Mouse (Mus musculus): ENCODE measurements around the gene Dnase1. TPM values are rescaled to one million over a fixed set of nuclear protein-coding genes. Genes with fewer than 3 reads are reported as not detected.
"Not testable (repeated sequence)": the region's sequence is repeated elsewhere in the genome, so short reads cannot be mapped to it uniquely, and the experiment has no call there.

The Dnase1 gene
- total RNA-seq, 2 experiments from 2014 or later: 1.5 TPM; not detected in 1

- DNase-seq (ENCODE audit: low spot score in 2 of 2): no peak
Observed at GRCm38 (mm10) chr16:4044093-4044492, 7.4 kb downstream of the Dnase1 start.

DNA sequence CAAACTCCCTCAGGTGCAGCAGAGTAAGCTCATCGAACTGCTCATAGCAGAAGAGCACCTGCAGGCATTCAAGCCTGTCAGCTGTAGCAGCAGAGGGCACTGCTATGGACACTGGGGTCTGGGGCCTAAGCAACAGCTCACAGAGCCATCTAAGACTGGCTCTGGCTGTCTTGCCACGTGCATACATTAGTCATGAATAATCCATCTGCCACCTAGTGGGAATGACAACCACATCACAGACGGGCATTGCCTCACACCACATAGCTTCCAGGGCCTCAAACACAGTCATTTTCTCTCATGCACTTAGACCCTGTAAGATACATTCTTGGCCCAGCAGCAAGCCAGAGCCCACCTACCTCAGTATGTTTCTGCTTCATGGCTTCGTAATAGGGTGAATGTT, 8.8 kb downstream of the Dnase1 start:
- no peak for DNase-seq (ENCODE audit: low spot score in 2 of 2)

- DNase-seq (ENCODE audit: low spot score in 2 of 2): no peak
Observed at GRCm38 (mm10) chr16:4052601-4053000, 15.9 kb downstream of the Dnase1 start.

DNA sequence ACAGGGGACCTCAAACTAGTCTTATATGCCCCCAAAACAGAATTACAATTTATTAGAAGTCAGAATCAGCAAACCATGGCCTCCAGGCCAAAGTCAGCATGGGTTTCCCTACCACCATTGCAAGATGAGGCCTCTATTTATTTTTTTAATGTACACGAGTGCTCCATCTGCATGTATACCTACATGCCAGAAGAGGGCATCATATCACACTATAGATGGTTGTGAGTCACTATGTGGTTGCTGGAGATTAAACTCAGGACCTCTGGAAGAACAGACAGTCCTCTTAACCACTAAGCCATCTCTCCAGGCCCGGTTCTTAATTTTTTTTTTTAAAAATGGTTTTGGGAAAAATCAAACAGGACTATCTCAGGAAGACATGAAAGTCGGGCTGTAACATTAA, 17.1 kb downstream of the Dnase1 start:
- DNase-seq (ENCODE audit: low spot score in 2 of 2): no peak

DNA sequence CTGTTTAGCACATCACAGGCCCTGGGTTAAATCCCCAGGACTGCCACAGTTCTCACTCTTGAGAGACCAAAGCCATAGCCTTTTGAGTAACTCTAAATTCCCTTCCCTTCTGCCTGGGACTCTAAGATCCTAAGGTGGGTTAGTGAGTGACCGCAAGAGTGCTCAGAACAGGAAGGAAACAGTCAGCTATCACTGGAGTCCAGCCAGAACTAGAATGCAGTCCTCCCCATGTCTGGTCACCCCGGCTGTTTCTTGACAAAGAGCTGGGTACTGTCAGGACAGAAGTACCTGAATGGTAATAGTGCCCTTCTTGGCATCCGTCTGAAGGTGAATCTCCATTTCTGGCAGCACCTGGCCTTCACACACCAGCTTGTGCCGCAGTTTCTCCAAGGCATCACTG, 28.2 kb downstream of the Dnase1 start:
- no peak for DNase-seq (ENCODE audit: low spot score in 2 of 2)

GRCm38 (mm10) chr16:4068588-4068987, 31.8 kb downstream of the Dnase1 start:
- peak; percentile 41 to 57 for DNase-seq (ENCODE audit: low spot score in 2 of 2)

GRCm38 (mm10) chr16:4074297-4074696, 37.6 kb downstream of the Dnase1 start:
- no peak for DNase-seq (ENCODE audit: low spot score in 2 of 2)

GRCm38 (mm10) chr16:4074836-4075235, 38.1 kb downstream of the Dnase1 start:
- DNase-seq (ENCODE audit: low spot score in 2 of 2): no peak

DNA sequence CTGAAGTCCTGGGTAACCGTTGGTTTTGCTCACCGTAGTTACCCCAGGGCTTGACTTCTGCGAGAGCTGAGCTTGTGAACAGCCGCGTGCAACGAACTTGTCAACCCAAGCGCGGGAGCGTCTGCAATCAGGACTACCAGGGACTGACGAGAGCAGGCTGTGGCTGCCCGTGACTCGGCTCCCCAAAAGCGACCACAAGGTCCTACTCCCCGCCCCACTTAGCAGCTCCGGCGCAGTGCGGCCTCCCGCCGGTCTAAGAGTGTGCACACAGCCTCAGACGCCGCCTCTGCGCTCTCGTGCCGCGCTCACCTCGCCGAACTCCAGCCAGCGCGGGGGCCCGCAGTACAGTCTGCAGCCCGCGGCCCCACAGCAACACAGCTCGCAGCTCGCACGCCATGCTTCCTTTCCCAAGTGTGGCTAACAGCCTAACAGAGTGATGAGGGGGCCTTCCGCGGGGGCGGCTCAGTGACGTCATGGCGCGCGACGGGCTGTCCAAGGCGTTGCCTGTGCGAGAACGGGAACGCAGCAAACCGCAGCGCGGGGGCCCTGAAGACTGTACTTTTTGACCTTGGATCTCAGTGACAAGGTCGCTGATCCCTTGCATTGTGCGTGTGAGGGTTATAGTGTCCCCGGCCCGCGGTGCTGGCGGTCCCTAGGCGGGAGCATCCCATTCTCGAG, 40.8 kb downstream of the Dnase1 start, which contains the start of gene Trap1:
Trap1 (minus strand) TSS at position 444 of the 678 bp plus-strand sequence.
- DNase-seq (ENCODE audit: low spot score in 2 of 2): peak; percentile 96 to 98

- not testable (repeated sequence) for DNase-seq (ENCODE audit: low spot score in 2 of 2)
Observed at GRCm38 (mm10) chr16:4078302-4078701, 41.6 kb downstream of the Dnase1 start.

DNA sequence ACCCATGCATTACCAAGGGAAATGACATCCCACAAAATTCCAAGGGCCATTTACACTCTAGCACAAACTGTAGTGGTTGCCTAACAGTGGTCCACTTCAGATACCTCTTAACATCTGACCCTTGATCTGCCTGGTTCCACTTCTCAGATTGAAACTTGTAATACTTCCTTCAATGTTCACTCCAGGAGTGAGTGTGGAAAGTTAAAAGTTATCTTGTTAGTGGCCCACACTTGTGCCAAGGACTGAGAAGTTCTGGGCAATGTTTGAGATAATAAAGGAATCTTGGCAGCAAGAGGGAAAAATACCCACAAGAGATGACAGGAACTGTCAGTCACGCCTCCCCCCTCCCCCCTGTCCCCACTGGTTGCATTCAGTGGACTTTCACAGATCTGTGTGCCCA, 42.9 kb downstream of the Dnase1 start:
- no peak for DNase-seq (ENCODE audit: low spot score in 2 of 2)

DNA sequence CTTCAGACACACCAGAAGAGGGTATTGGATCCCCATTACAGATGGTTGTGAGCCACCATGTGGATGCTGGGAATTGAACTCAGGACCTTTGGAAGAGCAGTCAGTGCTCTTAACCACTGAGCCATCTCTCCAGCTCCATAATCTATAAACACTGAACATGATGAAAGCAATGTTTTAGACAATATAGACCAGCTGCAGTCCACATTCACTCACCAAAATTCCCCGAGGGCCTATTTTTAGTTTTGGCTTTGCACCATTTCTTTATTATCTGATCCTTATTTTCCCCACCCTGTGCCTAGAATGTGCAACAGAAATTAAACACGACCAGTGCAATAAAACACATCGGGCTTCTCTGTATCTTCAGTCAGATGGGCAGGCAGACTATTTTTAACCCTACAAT, 43.7 kb downstream of the Dnase1 start:
- not testable (repeated sequence) for DNase-seq (ENCODE audit: low spot score in 2 of 2)

GRCm38 (mm10) chr16:4085051-4085450, 48.3 kb downstream of the Dnase1 start:
- DNase-seq (ENCODE audit: low spot score in 2 of 2): no peak

DNA sequence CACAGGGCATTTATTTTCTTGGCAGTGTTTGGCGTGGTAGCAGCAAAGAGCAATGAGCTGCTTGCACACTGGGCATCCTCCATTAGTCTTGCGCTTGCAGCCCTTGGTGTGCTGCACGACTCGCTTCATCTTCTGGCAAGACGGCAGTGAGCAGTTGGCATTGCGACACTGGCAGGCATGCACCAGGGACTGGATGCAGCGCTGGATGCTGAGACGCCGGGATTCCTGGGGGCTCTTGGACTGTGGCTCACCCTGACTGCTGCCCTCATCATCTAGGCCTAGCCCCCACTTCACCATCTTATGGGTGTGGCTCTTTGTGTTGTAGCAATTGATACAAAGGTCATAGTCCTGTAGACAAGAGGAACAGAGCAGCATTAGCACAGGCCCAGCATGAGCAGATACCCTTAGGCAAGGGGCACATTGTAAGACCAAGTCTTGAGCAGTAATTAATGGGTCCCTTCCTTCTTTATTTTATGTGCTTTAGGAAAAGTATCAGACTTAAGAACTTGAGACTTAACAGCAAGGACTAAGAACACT, 49.2 kb downstream of the Dnase1 start:
- no peak for DNase-seq (ENCODE audit: low spot score in 2 of 2)

DNA sequence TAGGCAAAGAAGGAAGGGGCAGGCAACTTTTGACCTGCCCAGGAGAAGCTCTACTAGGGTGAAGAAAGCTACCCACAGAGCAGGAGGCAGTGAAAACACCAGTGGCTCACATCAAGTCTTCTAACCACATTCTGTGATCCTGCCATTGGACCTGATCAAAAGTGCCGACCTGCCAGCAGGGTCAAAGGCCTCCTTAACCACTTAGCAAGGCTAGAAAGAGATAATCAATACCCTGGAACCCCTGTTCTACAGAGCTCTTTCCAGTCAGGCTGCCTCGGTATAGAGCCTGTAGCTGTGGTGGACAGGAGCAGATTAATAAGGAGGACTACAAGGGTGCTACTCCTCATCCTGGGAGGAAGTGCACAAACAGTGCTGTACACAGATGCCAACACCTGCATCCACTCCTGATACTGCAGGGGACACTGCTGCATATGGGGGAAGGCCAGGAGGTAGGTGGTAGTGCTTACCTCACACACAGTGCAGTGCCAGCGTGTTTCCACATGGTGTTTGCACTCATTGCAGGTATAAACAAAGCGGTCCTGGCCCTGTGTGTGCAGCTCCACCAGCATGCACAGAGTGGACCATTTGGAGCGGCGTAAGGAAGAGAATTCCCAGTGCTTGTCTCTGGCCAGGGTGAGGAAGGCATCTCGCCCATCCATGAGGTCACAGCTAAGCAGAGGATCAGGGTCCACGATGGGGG, 50.6 kb downstream of the Dnase1 start:
- DNase-seq (ENCODE audit: low spot score in 2 of 2): no peak

Small RNA genes within 50 kb of the gene (microRNA-seq; reads per million reads assigned to microRNA genes)
- 0 reads per million in 2 experiments for gene Gm23413 (ENCODE audit: borderline number of aligned reads in 2 of 2)

Other genes starting within 250 kb of the Dnase1 start
- gene Olfr15, start 206.1 kb upstream of the Dnase1 start, total RNA-seq (2021): not detected
- gene Zfp174, start 189.7 kb upstream of the Dnase1 start, total RNA-seq (2021): 10 to 100 TPM in 1 of 2 experiments, 1 to 10 TPM in 1; 2.0 to 15.0 TPM
- 10 to 100 TPM; 63.9 to 94.4 TPM for gene Naa60, start 164.6 kb upstream of the Dnase1 start, total RNA-seq (2021)
- 10 to 100 TPM; 15.1 to 25.1 TPM for gene Zfp597, start 152.4 kb upstream of the Dnase1 start, total RNA-seq (2021)
- gene Gm20695, start 152.3 kb upstream of the Dnase1 start, total RNA-seq (2021): 1 to 10 TPM; 1.1 to 1.4 TPM
- gene 1700037C18Rik, start 128.3 kb upstream of the Dnase1 start, total RNA-seq (2021): 1 to 10 TPM; 3.7 to 3.8 TPM
- gene Cluap1, start 128.1 kb upstream of the Dnase1 start, total RNA-seq (2021): 10 to 100 TPM; 12.0 to 16.4 TPM
- gene Nlrc3, start 60.3 kb upstream of the Dnase1 start, total RNA-seq (2021): 1 to 10 TPM; 2.4 to 2.6 TPM
- 10 to 100 TPM; 21.7 to 36.3 TPM for gene Slx4, start 33.2 kb upstream of the Dnase1 start, total RNA-seq (2021)
- 100 to 1,000 TPM; 197 to 233 TPM for gene Trap1, start 40.9 kb downstream of the Dnase1 start, total RNA-seq (2021)
- 10 to 100 TPM; 55.0 to 56.0 TPM for gene Crebbp, start 177.1 kb downstream of the Dnase1 start, total RNA-seq (2021)

All from adrenal gland, adult 18-20 months (tissue).